Mouse (Mus musculus) stomach, postnatal 0 days (tissue): ENCODE measurements at regions not wholly inside any gene's neighbourhood (a gene's known extent, or its start where the extent isn't known, plus 50 kb on each side); places are given as distances from the start of the nearest gene placed in this dataset.

Source experiments
- CTCF ChIP-seq: IDR thresholded peaks from 2 replicates; pipeline ENCODE4 v1.5.1; 2016; ENCODE audit warnings: antibody characterized with exemption, low read depth, mild to moderate bottlenecking, moderate library complexity
- EP300 ChIP-seq: optimal IDR thresholded peaks from 2 replicates; pipeline ENCODE3; 2016; ENCODE audit warnings: antibody characterized with exemption

GRCm38 (mm10) chr7:39896918-39897317 is 379.4 kb downstream of the Zfp619 start:
- no peak for TF ChIP-seq CTCF
- no peak for TF ChIP-seq EP300
